Mouse (Mus musculus) urinary bladder, postnatal 36 days (tissue): Measurements from ENCODE around the gene Pld6.

Source experiments
- DNase-seq, 2 experiments: peaks; one replicate each; pipeline ENCODE4 v3.0.0; 2022; ENCODE audit warnings: low spot score in 2 of 2, mixed read lengths in 1 of 2

Gene Pld6

GRCm38 (mm10) chr11:59787199-59787781, at the start of gene Pld6:
Pld6 (minus strand) TSS chr11:59787645.
- DNase-seq: peak; percentile 29 to 63

- DNase-seq: no peak
These were observed 34.2 kb upstream of the Pld6 start for GRCm38 (mm10) chr11:59821625-59822024.

DNA sequence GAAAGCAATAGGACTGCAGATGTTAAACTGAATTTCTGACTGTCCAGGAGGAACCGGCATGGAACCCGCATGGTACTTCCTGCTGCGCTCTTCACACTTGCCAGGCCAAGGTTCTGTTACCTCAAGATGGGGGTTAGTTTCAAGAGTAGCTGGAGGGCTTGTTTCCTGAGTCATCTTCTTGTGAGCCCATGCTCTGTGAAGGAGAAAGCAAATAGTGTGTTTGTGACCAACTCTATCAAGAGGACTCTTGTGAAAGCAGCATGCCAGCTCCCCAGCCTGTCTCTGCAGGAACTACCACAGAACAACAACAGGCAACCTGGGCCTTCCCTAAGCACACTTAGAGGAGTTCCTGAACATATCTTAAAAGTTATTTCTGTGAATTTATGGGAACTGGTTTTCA, 30.5 kb upstream of the Pld6 start:
- DNase-seq: no peak

- no peak for DNase-seq
These were observed 28.1 kb upstream of the Pld6 start for GRCm38 (mm10) chr11:59815482-59816065.

GRCm38 (mm10) chr11:59814936-59815335, 27.5 kb upstream of the Pld6 start:
- DNase-seq: no peak

- DNase-seq: no peak
These were observed 26.9 kb upstream of the Pld6 start for GRCm38 (mm10) chr11:59814311-59814710.

DNA sequence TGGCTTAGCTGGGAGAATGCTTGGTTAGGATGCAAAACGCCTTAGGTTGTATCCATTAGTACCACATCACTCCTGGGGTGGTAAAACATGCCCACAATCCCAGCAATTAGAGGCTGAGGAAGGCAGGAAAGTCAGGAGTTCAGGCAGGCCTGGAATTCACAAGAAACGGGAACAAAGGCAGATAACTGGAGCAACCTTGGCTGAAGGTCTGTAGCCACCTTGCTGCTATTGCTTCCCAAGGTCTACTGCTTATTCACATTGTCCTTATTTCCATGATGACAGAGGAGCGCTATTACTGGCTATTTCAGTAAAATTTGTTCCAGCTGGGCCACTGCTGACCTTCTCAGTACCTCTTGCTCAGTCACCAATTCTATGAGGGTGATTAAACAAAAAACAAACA, 25.8 kb upstream of the Pld6 start:
- no peak for DNase-seq

DNA sequence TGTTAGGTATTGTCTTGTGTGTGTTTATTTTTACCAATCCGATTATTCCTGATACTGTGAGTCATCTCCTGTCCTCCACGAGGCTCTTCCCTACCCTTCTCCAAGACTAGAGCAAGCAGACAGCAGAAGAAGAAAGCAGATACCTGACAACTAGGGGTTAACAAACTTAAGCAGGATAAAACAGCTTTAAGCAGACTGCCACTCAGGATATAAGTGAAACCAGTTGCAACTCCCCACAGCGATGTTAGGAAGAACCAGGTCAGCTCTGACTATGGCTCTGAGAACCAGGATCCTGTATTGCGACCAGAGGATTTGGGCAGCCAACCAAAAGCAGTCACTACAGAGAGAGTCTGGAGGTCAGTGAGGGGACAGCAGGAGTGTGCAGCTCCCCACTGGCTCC, 23.8 kb upstream of the Pld6 start:
- DNase-seq: no peak

- no peak for DNase-seq
These were observed 23.2 kb upstream of the Pld6 start for GRCm38 (mm10) chr11:59810480-59811158.

DNA sequence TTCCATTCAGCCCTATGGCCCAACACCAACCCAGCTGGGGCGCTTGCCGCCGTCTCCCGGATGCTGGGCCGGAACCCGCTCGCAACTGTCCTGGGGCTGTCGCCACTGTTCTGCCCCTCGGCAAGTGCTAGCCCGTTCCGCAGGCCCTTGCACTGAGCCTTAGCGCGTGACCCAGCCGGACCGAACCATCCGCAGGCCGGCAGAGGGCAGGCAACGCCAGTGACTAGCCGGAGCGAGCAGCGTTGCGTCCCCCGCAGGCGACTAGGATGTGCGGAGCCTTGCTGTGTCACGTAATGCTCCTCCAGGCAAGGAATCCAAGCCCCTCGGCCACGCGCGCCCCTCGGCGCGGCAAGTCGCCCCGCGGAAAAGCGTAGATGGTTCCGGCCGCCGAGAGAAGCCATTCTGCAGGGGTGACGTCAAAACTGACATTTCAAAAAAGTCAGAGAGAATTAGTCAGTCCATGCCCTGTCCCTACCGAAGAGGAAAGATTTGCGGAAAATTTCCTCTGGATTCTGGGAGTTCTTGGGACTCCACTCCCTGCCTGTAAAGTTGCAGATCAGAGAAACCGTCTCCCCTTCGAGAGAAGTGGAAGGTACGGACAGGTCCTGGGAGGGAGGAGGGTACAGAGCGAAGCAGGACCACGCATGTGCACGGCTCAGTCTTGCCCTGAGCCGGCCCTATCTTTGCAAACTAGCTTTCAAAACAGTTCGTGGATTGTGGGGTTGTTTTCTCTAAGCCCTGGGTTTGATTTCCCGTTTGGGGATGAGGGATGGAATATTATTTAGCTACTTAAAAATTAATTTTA, 22.4 kb upstream of the Pld6 start, which contains the start of gene Flcn:
TSS of gene Flcn (minus strand) at position 347 of the 805 bp plus-strand sequence.
- peak; percentile 83 to 84 for DNase-seq

- DNase-seq: peak in 1 of 2 experiments; percentile 15
These were observed 21.7 kb upstream of the Pld6 start for GRCm38 (mm10) chr11:59809071-59809669.

GRCm38 (mm10) chr11:59808170-59808960, 20.9 kb upstream of the Pld6 start:
- no peak for DNase-seq

DNA sequence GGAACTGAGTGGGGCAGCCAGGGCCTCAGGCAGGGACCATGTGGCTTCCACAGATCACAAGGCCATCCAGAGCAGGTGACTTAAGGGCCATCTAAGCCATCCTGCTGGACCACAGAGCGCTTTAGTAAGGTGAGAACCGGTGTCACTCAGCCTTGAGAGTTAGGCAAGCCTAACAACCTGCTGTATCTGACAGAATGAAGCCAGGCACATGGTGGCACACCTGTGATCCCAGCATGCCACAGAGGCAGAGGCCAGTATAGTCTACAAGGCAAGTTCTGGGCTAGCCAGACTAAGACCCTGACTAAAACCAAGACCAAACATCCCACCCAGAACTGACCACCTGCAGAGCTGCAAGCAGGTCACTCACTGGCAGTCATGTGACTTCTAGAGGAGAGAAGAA, 18.2 kb upstream of the Pld6 start:
- DNase-seq: no peak

DNA sequence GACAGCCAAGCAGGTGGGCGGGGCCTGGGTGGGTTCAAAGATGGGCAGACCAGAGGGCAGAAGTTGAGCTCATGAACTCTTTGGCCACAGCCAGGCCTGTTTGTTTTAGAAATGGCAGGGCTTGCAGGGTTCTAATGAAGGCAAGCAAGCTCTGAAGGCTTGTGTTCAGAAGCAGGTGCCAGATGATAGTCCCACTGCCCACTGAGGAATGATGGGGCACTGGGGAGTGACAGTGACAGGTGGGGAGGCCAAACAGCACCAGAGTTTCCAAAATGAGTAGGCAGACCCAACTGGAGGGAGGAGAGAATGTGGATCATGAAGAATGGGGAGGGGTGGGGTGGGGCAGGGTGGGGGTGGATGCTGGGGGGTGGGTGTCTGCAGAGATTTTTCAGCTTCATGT, 17.8 kb upstream of the Pld6 start:
- DNase-seq: no peak

DNA sequence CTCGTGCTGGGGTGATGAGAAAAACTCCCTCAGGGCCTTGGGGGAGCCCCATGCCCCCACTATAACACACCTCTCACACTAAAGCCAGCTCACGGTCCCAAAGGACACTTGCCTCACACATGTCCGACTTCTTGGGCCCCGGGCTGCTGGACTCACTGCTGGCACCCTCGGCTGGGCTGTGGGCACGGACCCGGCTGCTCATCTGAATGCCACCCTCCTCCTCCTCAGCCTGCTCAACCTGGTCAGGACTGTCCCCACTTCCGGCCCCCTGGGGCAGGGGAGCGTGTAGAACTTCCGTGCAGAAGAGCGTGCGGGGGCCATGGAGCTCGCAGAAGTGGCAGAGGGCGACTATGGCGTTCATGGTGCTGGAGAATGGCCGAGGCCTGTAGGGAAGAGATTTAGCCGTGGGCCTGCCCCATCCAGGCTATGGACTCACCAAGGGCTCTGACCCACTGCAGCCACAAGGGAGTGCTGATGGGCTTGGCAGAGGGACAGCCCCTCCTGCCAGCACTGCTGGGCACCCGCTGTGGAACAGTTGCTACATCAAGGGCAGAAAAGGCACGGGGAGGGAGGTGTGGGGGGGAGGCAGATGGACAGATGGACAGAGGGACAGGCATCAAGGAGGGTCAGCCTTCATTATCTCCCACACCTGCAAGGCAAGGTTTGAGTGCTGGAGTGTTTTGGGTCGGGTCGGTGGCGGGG, 17.1 kb upstream of the Pld6 start:
- peak in 1 of 2 experiments; percentile 36 for DNase-seq

- no peak for DNase-seq
These were observed 16.1 kb upstream of the Pld6 start for GRCm38 (mm10) chr11:59803516-59803915.

DNA sequence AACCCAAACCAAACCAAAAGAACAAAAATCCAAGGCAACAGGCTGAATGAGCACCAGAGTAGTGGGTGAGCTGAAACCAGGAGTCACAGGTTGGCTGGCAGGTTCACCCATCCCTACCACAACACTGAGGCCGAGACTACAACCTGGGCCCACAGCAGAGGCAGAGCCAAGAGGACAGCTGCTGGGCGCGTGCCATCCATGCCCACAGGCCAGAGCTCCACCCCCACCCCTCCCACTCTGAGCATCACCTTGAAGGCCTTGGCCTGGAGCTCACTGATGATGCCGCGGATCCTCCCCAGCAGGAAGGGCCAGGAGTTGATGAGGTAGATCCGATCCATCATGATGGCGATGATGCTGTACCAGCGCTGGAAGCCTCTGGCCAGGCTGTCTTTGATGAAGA, 14.4 kb upstream of the Pld6 start:
- DNase-seq: no peak

DNA sequence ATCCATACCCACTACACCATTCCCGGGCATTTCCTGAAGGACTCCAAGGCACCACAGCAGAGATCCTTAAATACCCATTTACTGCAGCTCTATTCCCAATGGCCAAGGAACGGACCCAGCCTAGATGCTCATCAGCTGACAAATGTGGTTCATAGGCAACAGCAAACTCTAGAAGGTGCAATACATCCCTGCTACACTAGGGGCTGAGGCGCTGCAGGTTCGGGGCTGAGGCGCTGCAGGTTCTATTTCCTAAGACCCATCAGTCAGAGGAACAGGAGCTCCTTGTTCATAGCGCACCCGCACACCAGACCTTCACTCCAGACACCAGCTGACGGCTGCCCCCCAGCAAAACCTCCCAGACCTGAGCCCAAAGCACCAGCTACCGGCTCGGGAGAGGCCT, 13.0 kb upstream of the Pld6 start:
- no peak for DNase-seq

DNA sequence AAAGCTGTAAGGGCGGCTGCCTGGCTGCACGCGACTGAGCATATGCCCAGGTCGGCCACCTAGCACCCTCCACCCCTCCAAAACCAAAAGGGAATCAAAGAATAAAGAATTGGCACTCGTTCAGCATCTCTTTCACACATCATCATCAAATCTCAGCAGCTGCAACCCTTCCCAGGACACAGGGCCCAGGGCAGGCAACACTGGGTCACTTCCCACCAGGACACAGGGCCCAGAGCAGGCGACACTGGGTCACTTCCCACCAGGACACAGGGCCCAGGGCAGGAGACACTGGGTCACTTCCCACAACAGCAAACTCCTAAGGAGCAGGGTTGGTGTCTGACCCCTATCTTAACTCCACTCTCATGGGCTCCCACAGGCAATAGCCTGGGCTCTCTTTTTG, 5.9 kb upstream of the Pld6 start:
- DNase-seq: no peak

GRCm38 (mm10) chr11:59789311-59789710, 1.9 kb upstream of the Pld6 start:
- DNase-seq: no peak
